Mouse (Mus musculus) left cerebral cortex, postnatal 10 days (tissue): ENCODE results near the gene Csl. TPM values are rescaled to one million over a fixed set of nuclear protein-coding genes. Genes with fewer than 3 reads are reported as not detected.

Experiments used
- DNase-seq, 2 experiments: peaks; one replicate each; pipeline ENCODE4 v3.0.0; 2021 to 2022; ENCODE audit warnings: low spot score in 2 of 2, mixed read lengths in 1 of 2; ENCODE audit errors: extremely low spot score in 1 of 2
- intact Hi-C: fragments of 180-260 bp; cut with DNase I; formaldehyde crosslinking; loops from one replicate; pipeline ENCODE4 v1.15.1; 2025
- total RNA-seq, 2 experiments: library from RNA; stranded (reverse); gene quantifications; 2 replicates each; pipeline ENCODE4 v1.2.3; 2021

Gene Csl
- total RNA-seq, result 1 to 10 TPM in 1 of 2 experiments, under 1 TPM in 1; 0.93 to 1.2 TPM

DNA sequence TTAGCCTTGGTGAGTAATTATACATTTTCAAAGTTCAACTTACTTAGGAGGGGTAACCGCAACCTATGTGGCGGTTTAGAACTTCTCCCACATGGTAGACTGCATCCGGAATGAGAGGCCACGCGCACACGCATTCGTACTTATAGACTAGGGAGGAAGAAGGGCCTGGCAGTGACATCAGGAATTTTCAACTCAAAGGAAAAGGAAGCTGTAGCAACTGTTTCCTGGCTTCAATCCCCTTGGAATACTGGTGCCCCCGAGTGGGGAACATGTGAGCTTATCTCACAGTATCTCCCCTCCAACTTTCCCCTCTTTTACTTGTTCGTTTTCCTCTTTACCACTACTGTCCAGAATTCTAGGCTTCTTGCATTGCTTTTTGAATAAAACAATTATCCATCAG lies at the start of gene Csl:
Gene Csl (minus strand): TSS at position 101 of the 400 bp plus-strand sequence.
- intact Hi-C loops, result no loop called here
- DNase-seq, result no peak

DNA sequence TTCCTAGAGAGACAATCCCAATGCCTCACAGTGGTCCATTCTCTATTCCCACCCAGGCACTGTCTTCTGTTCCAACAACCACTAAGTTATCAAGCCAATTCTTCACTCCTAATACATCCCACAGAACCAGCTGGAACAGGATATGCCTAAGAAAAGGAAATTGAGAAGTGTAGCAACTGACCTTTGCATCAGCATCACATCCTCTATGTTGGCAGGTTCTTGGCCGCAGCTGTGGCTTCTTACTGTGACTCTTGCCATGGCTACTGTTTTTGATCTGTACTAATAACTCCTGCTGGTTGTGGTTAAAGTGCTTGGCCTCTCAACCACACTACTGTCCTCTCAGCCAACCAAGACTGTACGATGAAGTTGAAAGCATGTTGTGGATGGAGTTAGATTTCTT lies 30.0 kb upstream of the Csl start:
- no peak for DNase-seq
- intact Hi-C loops, result no loop called here

DNA sequence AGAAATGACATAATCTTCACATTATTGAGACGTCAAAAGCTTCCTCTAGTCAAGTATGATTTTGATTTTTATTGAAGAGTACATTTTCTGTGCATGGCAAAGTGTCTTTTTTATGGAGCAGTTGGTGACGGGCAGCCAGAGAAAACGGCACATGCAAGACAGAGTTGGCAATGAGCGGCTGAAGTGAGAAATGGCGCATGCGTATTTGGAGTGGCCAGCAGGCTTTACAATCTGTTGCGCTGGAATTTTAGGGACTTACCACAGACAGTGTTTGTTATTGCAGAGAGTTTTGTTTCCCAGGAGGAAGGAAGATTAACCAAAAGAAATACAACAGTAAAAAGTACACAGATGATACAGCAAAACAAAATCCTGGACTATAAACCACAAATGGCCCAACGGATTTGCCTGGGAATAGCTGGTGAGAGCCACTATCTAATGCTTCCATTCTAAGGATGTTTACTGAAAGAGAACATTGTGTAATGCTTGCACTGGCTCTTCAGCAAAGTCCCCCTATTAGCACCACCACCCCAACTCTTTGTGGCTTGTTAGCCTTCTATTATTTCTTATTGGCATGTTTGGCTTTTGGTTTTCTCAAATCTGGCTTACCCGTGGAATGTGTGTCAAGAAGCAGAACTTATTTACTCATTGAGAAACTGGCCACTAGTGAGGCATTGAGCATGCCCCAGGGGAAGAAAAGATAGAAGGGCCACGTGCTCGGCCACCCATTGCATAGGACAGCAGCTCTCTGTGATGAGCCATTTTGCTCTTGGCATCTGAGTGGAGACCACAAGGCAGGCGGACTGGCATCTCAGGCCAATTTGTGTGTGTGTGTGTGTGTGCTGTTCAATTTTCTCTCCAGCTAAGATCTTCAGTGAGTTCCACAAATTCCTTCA lies 15.0 kb upstream of the Csl start:
- peak; percentile 5 to 35 for DNase-seq

DNA sequence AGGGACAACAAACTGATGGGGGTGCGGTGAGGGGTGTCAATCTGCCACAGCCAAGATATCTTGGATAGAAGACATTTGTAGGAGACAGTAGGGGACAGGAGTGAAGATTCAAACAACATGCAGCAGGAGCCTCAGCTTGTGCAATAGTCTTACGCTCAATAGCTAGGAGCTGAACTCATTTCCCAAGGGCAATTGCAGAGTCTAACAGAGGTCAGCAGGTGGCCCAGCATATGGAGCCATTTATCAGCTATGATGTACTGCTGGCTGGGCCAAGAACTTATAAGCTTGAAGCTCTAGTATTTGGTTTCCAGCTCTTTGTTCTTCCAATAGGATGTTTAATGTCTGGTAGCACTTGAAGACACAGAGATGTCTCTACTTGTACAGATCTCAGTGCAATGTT lies 9.3 kb downstream of the Csl start:
- DNase-seq, result no peak
- intact Hi-C loops, result no loop called here

More for the DNA sequence above, 15.0 kb upstream of the Csl start:
- intact Hi-C loops, result no loop called here

DNA sequence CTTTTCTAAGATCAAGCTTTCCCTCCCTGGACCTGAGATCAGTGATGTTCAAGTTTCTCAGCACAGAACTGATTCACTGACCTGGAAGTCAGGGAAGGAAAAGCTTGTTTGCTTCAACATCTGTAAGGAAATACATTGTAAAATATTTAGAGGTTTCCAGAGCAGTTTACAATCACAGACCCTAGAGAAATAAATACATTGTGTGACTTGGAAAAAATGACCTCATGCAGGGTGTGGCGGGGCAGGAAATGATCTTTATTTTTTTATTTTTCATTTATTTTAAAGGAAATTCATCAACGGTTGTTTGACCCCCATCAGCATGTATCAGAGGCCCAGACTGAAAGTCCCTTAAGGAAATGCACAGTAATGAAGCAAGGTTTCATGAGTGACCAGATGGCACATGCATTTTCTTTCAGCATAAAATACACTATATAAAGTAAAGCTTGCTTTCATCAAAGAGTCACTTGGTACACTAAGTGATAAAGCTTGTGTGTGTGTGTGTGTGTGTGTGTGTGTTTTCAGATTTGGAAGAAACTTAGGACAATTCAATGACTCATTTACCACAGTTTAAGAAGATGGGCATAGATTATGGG lies 10.7 kb downstream of the Csl start:
- DNase-seq, result no peak
- intact Hi-C loops, result no loop called here

DNA sequence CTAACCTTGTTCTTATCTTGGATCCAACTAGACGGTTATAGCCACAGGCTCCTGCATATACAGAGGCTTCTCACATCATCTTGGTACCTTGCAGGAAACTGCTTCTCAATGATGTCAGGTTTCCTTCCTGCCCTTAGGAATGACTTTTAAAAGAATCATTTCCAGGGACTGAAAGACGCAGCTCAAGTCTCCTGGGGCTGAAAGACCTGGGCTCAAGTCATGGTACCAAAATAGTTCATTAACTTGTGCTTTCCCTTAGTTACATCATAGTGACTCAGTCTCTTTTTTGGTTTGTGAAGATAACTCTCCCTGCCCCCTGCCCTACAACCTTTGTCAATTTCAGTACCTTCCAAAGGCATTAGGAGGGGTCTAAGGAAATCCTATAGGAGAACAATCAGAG lies 11.4 kb downstream of the Csl start:
- no peak for DNase-seq
- intact Hi-C loops, result no loop called here

DNA sequence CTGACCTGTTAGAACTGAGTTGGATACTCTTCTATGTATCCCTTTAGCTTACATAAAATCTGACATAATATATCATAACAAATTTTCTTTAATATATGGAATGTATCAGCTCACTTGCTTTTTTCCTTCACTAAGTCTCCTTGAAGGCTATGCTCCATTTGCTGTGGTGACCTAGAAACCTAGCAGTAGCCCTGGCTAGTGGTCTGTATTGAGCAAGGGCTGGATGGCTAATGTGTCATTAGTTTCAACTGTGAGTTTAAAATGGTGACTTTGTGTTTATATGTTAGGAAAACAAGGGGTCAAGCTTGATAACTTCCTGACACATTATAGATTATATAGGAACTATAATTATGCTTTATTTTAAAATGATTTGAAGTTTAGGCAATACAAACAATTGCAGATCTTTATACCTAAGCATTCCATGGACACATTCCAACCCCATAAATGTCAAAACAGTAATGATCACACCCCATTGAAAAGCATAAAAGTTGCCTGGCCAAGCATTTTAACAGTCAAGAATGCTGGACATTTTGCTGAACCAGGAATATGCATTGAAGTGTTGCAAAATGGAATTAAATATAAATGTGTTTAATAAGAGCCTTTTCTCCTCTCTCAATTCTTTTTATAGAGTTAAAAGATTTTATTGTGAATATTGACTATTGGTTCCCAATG lies 17.7 kb downstream of the Csl start:
- DNase-seq, result no peak
- intact Hi-C loops, result no loop called here

DNA sequence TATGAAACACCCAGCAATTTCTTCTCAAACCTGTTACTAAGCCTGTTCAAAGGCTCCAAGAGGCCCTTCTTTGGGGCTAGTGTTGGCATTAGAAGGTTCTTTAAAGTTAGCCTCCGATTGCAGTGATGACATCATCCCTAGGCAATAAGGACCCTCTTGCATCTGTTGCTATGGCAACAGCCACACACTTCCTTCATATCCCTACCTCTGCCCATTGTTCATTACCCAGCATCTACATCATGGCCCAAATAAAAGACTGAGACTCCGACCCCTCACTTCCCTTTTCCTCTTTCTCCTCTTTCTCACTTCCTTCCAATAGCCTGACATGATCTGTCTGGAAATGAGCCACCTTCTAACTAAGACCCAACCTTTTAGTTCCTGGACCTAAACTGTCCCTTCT lies 46.3 kb downstream of the Csl start:
- intact Hi-C loops, result no loop called here
- no peak for DNase-seq

DNA sequence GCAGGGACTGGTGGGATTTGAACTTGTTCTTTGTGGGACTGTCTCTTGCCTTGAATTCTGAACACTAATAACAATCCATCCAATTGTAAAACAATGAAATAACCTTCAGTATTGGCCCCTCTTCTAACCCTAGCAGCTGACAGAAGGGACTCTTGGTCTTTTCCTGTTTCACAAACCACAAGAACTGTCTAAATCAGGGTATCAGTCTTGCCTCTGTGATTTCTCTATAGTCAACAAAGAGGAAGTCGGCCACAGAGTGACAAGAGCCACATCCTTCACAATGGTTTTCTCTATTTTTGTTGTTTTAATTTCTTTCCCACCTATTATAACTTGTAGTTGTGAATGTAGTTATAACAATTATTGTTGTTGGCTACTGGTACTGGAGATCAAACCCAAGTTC lies 47.9 kb downstream of the Csl start:
- intact Hi-C loops, result no loop called here

More for the DNA sequence above, 47.9 kb downstream of the Csl start:
- no peak for DNase-seq
